Mouse (Mus musculus) intestine, embryonic 16.5 days (tissue): ENCODE measurements around the gene Myo10. TPM values are rescaled to one million over a fixed set of nuclear protein-coding genes. Genes with fewer than 3 reads are reported as not detected.

Experiments used
- ATAC-seq: fragments of 200-750 bp; cut with Nextera tagmentation; 2 replicates; pipeline ENCODE4 v1.8.0; 2017; ENCODE audit warnings: moderate TSS enrichment, moderate library complexity
- H3K27ac ChIP-seq: fragments of 300-500 bp; sonication (generic); 2 replicates; pipeline ENCODE4 v1.5.1; 2014; ENCODE audit warnings: mild to moderate bottlenecking, low read length
- H3K27me3 ChIP-seq: fragments of 300-500 bp; sonication (generic); replicated peaks from 2 replicates; pipeline ENCODE4 v1.6.1; 2014; ENCODE audit warnings: low read length, control low read depth, mixed read lengths; ENCODE audit not compliant: control insufficient read depth, insufficient read depth
- H3K36me3 ChIP-seq: fragments of 300-500 bp; sonication (generic); 2 replicates; pipeline ENCODE4 v1.6.1; 2014; ENCODE audit warnings: low read length, control low read depth; ENCODE audit not compliant: control insufficient read depth, insufficient read depth
- H3K4me1 ChIP-seq: fragments of 300-500 bp; sonication (generic); 2 replicates; pipeline ENCODE4 v1.6.1; 2014; ENCODE audit warnings: low read length, control low read depth, mixed read lengths; ENCODE audit not compliant: control insufficient read depth, insufficient read depth
- H3K4me2 ChIP-seq: fragments of 300-500 bp; sonication (generic); 2 replicates; pipeline ENCODE4 v1.6.1; 2014; ENCODE audit warnings: low read depth, low read length, control low read depth
- H3K4me3 ChIP-seq: fragments of 300-500 bp; sonication (generic); 2 replicates; pipeline ENCODE4 v1.5.1; 2014; ENCODE audit warnings: mild to moderate bottlenecking, low read length
- H3K9ac ChIP-seq: fragments of 300-500 bp; sonication (generic); 2 replicates; pipeline ENCODE4 v1.6.1; 2014; ENCODE audit warnings: low read depth, low read length
- H3K9me3 ChIP-seq: fragments of 300-500 bp; sonication (generic); 2 replicates; pipeline ENCODE4 v1.6.1; 2016; ENCODE audit warnings: low read length, control low read depth; ENCODE audit not compliant: control insufficient read depth
- WGBS: fragments of 180-500 bp; shearing (Covaris S2); extraction: QIAGEN DNeasy Blood & Tissue Kit; methylation state at CpG from one replicate; pipeline ENCODE4 v1.1.7; 2014; 5-methylcytosine and 5-hydroxymethylcytosine counted together
- polyA plus RNA-seq: library from polyadenylated mRNA; unstranded; fragments of >200 nt; fragmentation: Nextera tagmentation; extraction: Ambion mirVana; gene quantifications from 2 replicates; pipeline ENCODE4 v1.2.1, GENCODE M21; 2015

The Myo10 gene
- polyA plus RNA-seq, 1 experiment from 2014 or later = 17.7 TPM

GRCm38 (mm10) chr15:25842462-25843085 is 220.2 kb downstream of the Myo10 start:
- H3K27me3 ChIP-seq = peaks cover 11% of the 10 kb centered on the region; the same call in 1 of the 2 replicates
- no peaks in the 10 kb centered on the region for H3K36me3 ChIP-seq
- peak; percentile 43 for ATAC-seq
- H3K27ac ChIP-seq = no peak overlapping the region
- 16% methylated on average over 16 of the region's 16 CpGs for WGBS
- 0 out of 2 replicates have a peak, but pooled peaks cover 2% of the 10 kb centered on the region for H3K4me1 ChIP-seq
- no peaks in the 10 kb centered on the region for H3K9me3 ChIP-seq
- peak overlapping the region; percentile 74 for H3K9ac ChIP-seq
- H3K4me2 ChIP-seq = peak overlapping the region; percentile 98
- peak overlapping the region; percentile 78 for H3K4me3 ChIP-seq

GRCm38 (mm10) chr15:25843086-25843991 is 221.0 kb downstream of the Myo10 start, which contains the start of gene Retreg1:
Gene Retreg1 (plus strand): TSS chr15:25843180.
- peak within 1 kb of the TSS; percentile 74 for H3K9ac ChIP-seq
- peak within 1 kb of the TSS; percentile 98 for H3K4me2 ChIP-seq
- no peaks in the 10 kb centered on the region for H3K9me3 ChIP-seq
- H3K4me1 ChIP-seq = 0 out of 2 replicates have a peak, but pooled peaks cover 2% of the 10 kb centered on the region
- peaks cover 11% of the 10 kb centered on the region; the same call in 1 of the 2 replicates for H3K27me3 ChIP-seq
- WGBS = under 1% methylated on average over 69 of the region's 72 CpGs
- no peaks in the 10 kb centered on the region for H3K36me3 ChIP-seq
- peak; percentile 97 for ATAC-seq
- H3K4me3 ChIP-seq = peak within 1 kb of the TSS; percentile 78
- H3K27ac ChIP-seq = no peak within 1 kb of the TSS; the same call in 1 of the 2 replicates

DNA sequence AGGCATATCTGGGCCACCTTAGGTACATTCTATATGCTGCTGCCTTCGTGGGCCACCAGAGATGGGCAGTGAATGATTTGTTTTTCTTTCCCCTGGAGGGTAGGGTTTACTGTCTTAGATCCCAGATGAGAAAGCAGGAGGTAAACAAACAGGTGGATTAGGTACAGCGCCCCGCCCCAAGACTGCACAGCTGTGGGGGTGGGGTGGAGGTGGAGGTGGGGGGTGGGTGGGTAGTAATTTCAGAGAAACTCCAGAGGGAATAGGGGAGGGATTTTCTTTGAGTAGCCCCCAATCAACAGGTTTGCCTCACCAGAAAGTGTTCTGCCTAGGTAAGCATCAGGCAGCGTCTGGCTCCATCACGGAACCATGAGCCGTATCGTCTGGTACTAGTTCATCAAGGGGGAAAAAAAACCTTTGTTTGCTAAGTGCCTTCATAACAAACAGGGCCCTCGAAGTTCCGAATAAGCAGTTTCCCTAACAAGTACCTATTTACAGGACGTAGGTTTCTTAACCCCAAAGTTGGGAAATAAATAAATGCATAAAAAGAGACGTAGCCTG is 221.8 kb downstream of the Myo10 start:
- WGBS = 24% methylated on average over 11 of the region's 11 CpGs
- Histone ChIP-seq H3K4me3 (peak overlapping the region; percentile 78), H3K9me3 (no peaks in the 10 kb centered on the region), H3K4me2 (peak overlapping the region; percentile 98), H3K9ac (0 out of 2 replicates have a peak overlapping the region, but pooled peaks have one; percentile 74), H3K4me1 (0 out of 2 replicates have a peak, but pooled peaks cover 2% of the 10 kb centered on the region), H3K27me3 (peaks cover 11% of the 10 kb centered on the region; the same call in 1 of the 2 replicates), H3K36me3 (no peaks in the 10 kb centered on the region), H3K27ac (no peak overlapping the region)
- no peak for ATAC-seq

GRCm38 (mm10) chr15:25844771-25845170 is 222.4 kb downstream of the Myo10 start:
- H3K27ac ChIP-seq = no peak overlapping the region
- WGBS = 60% methylated on average over 4 of the region's 4 CpGs
- H3K27me3 ChIP-seq = peaks cover 11% of the 10 kb centered on the region; the same call in 1 of the 2 replicates
- no peaks in the 10 kb centered on the region for H3K36me3 ChIP-seq
- ATAC-seq = no peak
- H3K4me3 ChIP-seq = no peak overlapping the region
- no peak overlapping the region for H3K9ac ChIP-seq
- H3K4me2 ChIP-seq = no peak overlapping the region
- no peaks in the 10 kb centered on the region for H3K9me3 ChIP-seq
- H3K4me1 ChIP-seq = 0 out of 2 replicates have a peak, but pooled peaks cover 2% of the 10 kb centered on the region

DNA sequence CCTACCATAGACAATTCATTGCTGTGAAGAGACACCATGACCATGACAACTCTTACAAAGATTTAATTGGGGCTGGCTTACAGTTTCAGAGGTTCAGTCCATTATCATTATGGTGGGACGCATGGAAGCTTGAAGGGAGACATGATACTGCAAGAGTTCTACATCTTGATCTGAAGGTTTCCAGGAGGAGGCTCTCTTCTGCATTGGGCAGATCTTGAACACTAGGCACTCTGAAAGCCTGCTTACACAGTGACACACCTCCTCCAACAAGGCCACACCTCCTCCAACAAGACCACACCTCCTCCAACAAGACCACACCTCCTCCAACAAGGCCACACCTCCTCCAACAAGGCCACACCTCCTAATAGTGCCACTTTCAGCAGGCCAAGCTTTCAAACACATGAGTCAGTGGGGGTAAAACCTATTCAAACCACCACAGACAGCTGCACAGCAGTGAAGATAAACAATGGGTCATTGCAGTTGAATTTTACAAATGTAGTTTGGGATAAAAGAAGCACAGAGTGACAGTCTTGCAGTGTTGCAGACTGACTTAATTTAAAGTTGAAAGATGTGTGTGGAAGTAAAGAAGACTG is 225.3 kb downstream of the Myo10 start:
- no peaks in the 10 kb centered on the region for H3K9me3 ChIP-seq
- no peak for ATAC-seq
- H3K4me1 ChIP-seq = no peaks in the 10 kb centered on the region
- H3K4me3 ChIP-seq = no peak overlapping the region
- H3K27me3 ChIP-seq = 0 out of 2 replicates have a peak, but pooled peaks cover 4% of the 10 kb centered on the region
- H3K9ac ChIP-seq = no peak overlapping the region
- no peak overlapping the region for H3K4me2 ChIP-seq
- H3K27ac ChIP-seq = no peak overlapping the region
- 93% methylated on average over 1 of the region's 1 CpGs for WGBS
- H3K36me3 ChIP-seq = no peaks in the 10 kb centered on the region

GRCm38 (mm10) chr15:25850552-25850951 is 228.2 kb downstream of the Myo10 start:
- no peak for ATAC-seq
- no peak overlapping the region for H3K4me3 ChIP-seq
- no peak overlapping the region for H3K27ac ChIP-seq
- H3K4me2 ChIP-seq = no peak overlapping the region
- H3K4me1 ChIP-seq = no peaks in the 10 kb centered on the region
- 62% methylated on average over 11 of the region's 11 CpGs for WGBS
- H3K36me3 ChIP-seq = no peaks in the 10 kb centered on the region
- H3K9me3 ChIP-seq = no peaks in the 10 kb centered on the region
- no peaks in the 10 kb centered on the region for H3K27me3 ChIP-seq
- no peak overlapping the region for H3K9ac ChIP-seq

DNA sequence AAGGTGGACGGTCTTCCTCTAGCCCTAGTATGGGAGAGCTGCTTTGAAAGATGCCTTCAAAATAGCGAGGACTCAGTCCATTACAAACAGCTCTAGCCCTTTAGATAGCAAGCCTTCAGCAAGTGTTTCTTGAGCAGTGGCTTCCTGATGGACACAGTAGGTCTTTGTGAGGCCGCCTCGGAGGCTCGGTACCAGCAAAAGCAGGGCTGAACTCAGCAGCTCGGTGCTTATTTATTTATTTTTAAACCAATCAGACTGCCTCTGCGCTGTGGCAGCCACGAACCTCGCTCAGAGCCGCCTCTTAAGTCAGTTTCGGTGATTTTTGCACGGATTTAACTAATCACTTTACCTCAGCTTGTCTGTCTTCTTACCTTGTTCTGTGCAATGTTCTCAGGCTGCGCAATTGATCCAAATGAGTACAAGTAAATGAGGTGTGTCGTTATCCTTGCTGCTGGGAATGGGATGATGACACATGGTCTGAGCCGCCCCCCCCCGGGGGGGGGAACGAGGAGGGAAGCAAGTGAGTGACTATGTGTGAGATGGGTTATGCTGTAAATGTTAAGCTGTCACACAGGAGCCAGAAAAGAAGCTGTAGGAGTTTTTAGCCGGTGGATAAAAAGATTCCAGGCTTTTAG is 232.1 kb downstream of the Myo10 start:
- Histone ChIP-seq H3K27me3 (no peaks in the 10 kb centered on the region), H3K4me1 (no peaks in the 10 kb centered on the region), H3K36me3 (no peaks in the 10 kb centered on the region), H3K9me3 (no peaks in the 10 kb centered on the region), H3K4me3 (no peak overlapping the region), H3K27ac (no peak overlapping the region), H3K9ac (no peak overlapping the region), H3K4me2 (no peak overlapping the region)
- ATAC-seq = no peak
- 67% methylated on average over 18 of the region's 18 CpGs for WGBS

DNA sequence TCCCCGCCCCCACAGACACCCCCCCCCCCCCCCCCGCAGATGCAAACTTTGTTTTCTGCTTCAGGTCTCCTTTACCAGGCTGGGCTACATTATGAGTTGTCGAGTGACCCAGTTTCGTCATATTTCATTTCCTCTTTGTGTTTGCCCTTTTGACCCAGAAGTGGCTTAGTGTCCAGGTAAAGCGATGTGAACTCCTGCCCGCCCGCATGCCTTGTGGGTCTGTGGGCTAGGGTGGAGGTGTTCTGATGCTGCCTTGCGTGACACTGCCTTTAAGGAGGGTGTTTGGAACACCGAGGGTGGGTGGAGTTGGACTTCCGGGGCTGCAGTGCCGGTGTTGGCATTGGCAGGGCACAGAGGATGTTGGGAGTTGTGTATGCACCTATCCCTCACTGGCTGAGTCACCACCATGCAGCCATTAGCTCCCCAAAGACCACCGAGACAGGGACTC is 236.3 kb downstream of the Myo10 start:
- Histone ChIP-seq H3K27me3 (no peaks in the 10 kb centered on the region), H3K27ac (no peak overlapping the region), H3K9ac (no peak overlapping the region), H3K36me3 (no peaks in the 10 kb centered on the region), H3K4me3 (no peak overlapping the region), H3K4me1 (no peaks in the 10 kb centered on the region), H3K4me2 (no peak overlapping the region), H3K9me3 (no peaks in the 10 kb centered on the region)
- 66% methylated on average over 11 of the region's 12 CpGs for WGBS
- 0 out of 2 replicates have a peak, but pooled peaks have one; percentile 42 for ATAC-seq
